Mouse (Mus musculus): Measurements from ENCODE around the gene Tlr8.
"Not testable (repeated sequence)": the region's sequence is repeated elsewhere in the genome, so short reads cannot be mapped to it uniquely, and the experiment has no call there.

Tlr8 gene

GRCm38 (mm10) chrX:167264086-167264485 is at the start of gene Tlr8:
Gene Tlr8, minus strand, starts transcription at chrX:167264329.
- no peak for DNase-seq (ENCODE audit: low read depth, low spot score)

GRCm38 (mm10) chrX:167302061-167302460 is 37.9 kb upstream of the Tlr8 start:
- DNase-seq (ENCODE audit: low read depth, low spot score): not testable (repeated sequence)

- peak; percentile 46 for DNase-seq (ENCODE audit: low read depth, low spot score)
Measured at GRCm38 (mm10) chrX:167276953-167277352, 12.8 kb upstream of the Tlr8 start.

- DNase-seq (ENCODE audit: low read depth, low spot score): no peak
Measured at GRCm38 (mm10) chrX:167276551-167276950, 12.4 kb upstream of the Tlr8 start.

- DNase-seq (ENCODE audit: low read depth, low spot score): no peak
Measured at GRCm38 (mm10) chrX:167263530-167263929, 599 bp downstream of the Tlr8 start.

GRCm38 (mm10) chrX:167241736-167242135 is 22.4 kb downstream of the Tlr8 start:
- DNase-seq (ENCODE audit: low read depth, low spot score): no peak

GRCm38 (mm10) chrX:167239293-167239921 is 24.7 kb downstream of the Tlr8 start:
- no peak for DNase-seq (ENCODE audit: low read depth, low spot score)

- peak; percentile 68 for DNase-seq (ENCODE audit: low read depth, low spot score)
Measured at GRCm38 (mm10) chrX:167233104-167233687, 30.9 kb downstream of the Tlr8 start.

GRCm38 (mm10) chrX:167231150-167231549 is 33.0 kb downstream of the Tlr8 start:
- peak; percentile 77 for DNase-seq (ENCODE audit: low read depth, low spot score)

GRCm38 (mm10) chrX:167229819-167230218 is 34.3 kb downstream of the Tlr8 start:
- DNase-seq (ENCODE audit: low read depth, low spot score): no peak

GRCm38 (mm10) chrX:167229206-167229605 is 34.9 kb downstream of the Tlr8 start:
- DNase-seq (ENCODE audit: low read depth, low spot score): peak; percentile 69

- peak; percentile 2 for DNase-seq (ENCODE audit: low read depth, low spot score)
Measured at GRCm38 (mm10) chrX:167227756-167228155, 36.4 kb downstream of the Tlr8 start.

GRCm38 (mm10) chrX:167227138-167227537 is 37.0 kb downstream of the Tlr8 start:
- peak; percentile 75 for DNase-seq (ENCODE audit: low read depth, low spot score)

- peak; percentile 65 for DNase-seq (ENCODE audit: low read depth, low spot score)
Measured at GRCm38 (mm10) chrX:167226570-167226969, 37.6 kb downstream of the Tlr8 start.

- peak; percentile 39 for DNase-seq (ENCODE audit: low read depth, low spot score)
Measured at GRCm38 (mm10) chrX:167212707-167213106, 51.4 kb downstream of the Tlr8 start.

- DNase-seq (ENCODE audit: low read depth, low spot score): no peak
Measured at GRCm38 (mm10) chrX:167211871-167212555, 52.1 kb downstream of the Tlr8 start.

GRCm38 (mm10) chrX:167210319-167210728 is 53.8 kb downstream of the Tlr8 start:
- DNase-seq (ENCODE audit: low read depth, low spot score): no peak

- peak; percentile 52 for DNase-seq (ENCODE audit: low read depth, low spot score)
Measured at GRCm38 (mm10) chrX:167209828-167210227, 54.3 kb downstream of the Tlr8 start.

- peak; percentile 90 for DNase-seq (ENCODE audit: low read depth, low spot score)
Measured at GRCm38 (mm10) chrX:167208978-167209754, 55.0 kb downstream of the Tlr8 start, which contains the start of gene Tmsb4x. Gene Tmsb4x, minus strand, starts transcription at chrX:167209315.

- peak; percentile 56 for DNase-seq (ENCODE audit: low read depth, low spot score)
Measured at GRCm38 (mm10) chrX:167208506-167208820, 55.7 kb downstream of the Tlr8 start.

GRCm38 (mm10) chrX:167207741-167208505 is 56.2 kb downstream of the Tlr8 start:
- DNase-seq (ENCODE audit: low read depth, low spot score): peak; percentile 76
